Mouse (Mus musculus) embryo, embryonic 10 days (tissue): Measurements from ENCODE around the gene Gstm7.
A peak's percentile ranks its signal among the peaks of the same experiment; 100 is the strongest.
"Not testable (repeated sequence)": the region's sequence is repeated elsewhere in the genome, so short reads cannot be mapped to it uniquely, and the experiment has no call there.

ENCODE experiments used
- DNase-seq: peaks from one replicate; pipeline ENCODE4 v3.0.0-alpha.2; 2015; ENCODE audit warnings: low spot score

Gene Gstm7

GRCm38 (mm10) chr3:107931670-107932069 lies at the start of gene Gstm7:
Gene Gstm7, minus strand, starts transcription at chr3:107931817.
- peak; percentile 97 for DNase-seq

- no peak for DNase-seq
These were observed 49.6 kb upstream of the Gstm7 start for GRCm38 (mm10) chr3:107981261-107981660.

- DNase-seq, result no peak
These were observed 46.1 kb upstream of the Gstm7 start for GRCm38 (mm10) chr3:107977691-107978090.

- DNase-seq, result no peak
These were observed 42.6 kb upstream of the Gstm7 start for GRCm38 (mm10) chr3:107974237-107974636.

- no peak for DNase-seq
These were observed 40.5 kb upstream of the Gstm7 start for GRCm38 (mm10) chr3:107972070-107972469.

GRCm38 (mm10) chr3:107971101-107971500 lies 39.5 kb upstream of the Gstm7 start:
- DNase-seq, result not testable (repeated sequence)

- DNase-seq, result no peak
These were observed 37.2 kb upstream of the Gstm7 start, which contains the start of gene Gstm3 for GRCm38 (mm10) chr3:107968724-107969395. Gene Gstm3, minus strand, starts transcription at chr3:107969283.

GRCm38 (mm10) chr3:107966631-107967030 lies 35.0 kb upstream of the Gstm7 start:
- no peak for DNase-seq

GRCm38 (mm10) chr3:107965592-107965991 lies 34.0 kb upstream of the Gstm7 start:
- DNase-seq, result no peak

- no peak for DNase-seq
These were observed 33.2 kb upstream of the Gstm7 start for GRCm38 (mm10) chr3:107964656-107965308.

GRCm38 (mm10) chr3:107964026-107964425 lies 32.4 kb upstream of the Gstm7 start:
- DNase-seq, result no peak

- DNase-seq, result not testable (repeated sequence)
These were observed 23.6 kb upstream of the Gstm7 start for GRCm38 (mm10) chr3:107955260-107955659.

GRCm38 (mm10) chr3:107953906-107954305 lies 22.3 kb upstream of the Gstm7 start:
- peak; percentile 12 for DNase-seq

GRCm38 (mm10) chr3:107953328-107953755 lies 21.7 kb upstream of the Gstm7 start:
- peak; percentile 67 for DNase-seq

GRCm38 (mm10) chr3:107950531-107950930 lies 18.9 kb upstream of the Gstm7 start:
- no peak for DNase-seq

GRCm38 (mm10) chr3:107949461-107949860 lies 17.8 kb upstream of the Gstm7 start:
- not testable (repeated sequence) for DNase-seq

- DNase-seq, result peak; percentile 13
These were observed 14.1 kb upstream of the Gstm7 start for GRCm38 (mm10) chr3:107945729-107946128.

- peak; percentile 81 for DNase-seq
These were observed 11.8 kb upstream of the Gstm7 start, which contains the start of gene Gstm6 for GRCm38 (mm10) chr3:107943239-107943990. Gene Gstm6, minus strand, starts transcription at chr3:107943749.

- DNase-seq, result no peak
These were observed 9.6 kb upstream of the Gstm7 start for GRCm38 (mm10) chr3:107941261-107941660.

GRCm38 (mm10) chr3:107940524-107940923 lies 8.9 kb upstream of the Gstm7 start:
- no peak for DNase-seq

GRCm38 (mm10) chr3:107939830-107940229 lies 8.2 kb upstream of the Gstm7 start:
- DNase-seq, result no peak

GRCm38 (mm10) chr3:107939403-107939802 lies 7.8 kb upstream of the Gstm7 start:
- DNase-seq, result peak; percentile 79

GRCm38 (mm10) chr3:107935888-107936287 lies 4.3 kb upstream of the Gstm7 start:
- no peak for DNase-seq
